Mouse (Mus musculus): Measurements from ENCODE around the gene Camp.

DNA sequence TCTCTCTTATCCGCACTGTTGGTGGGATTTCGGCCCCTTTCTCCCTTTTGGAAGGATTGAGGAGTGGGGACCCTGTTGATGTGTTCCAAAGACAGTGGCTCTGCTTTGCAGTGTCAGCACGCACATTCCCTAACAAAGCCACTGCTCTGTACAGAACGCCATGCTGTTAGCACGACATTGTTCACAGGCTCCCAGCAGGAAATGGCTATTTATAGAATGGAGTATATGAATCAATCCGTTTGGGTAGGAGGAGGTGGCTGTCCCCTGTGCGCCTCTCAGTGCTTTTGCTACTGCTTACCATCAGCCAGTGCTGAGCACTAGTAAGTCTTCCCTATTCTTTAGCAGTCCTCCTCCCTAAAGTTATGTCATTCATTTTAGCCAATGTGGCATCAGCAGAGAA is 36.0 kb downstream of the Camp start:
- TF ChIP-seq TAL1 (IDR thresholded peaks at IDR 0.05; ENCODE audit: low read length) = no peak
- no peak for TF ChIP-seq GATA1 (IDR thresholded peaks at IDR 0.05; ENCODE audit: low read length)
